Mouse (Mus musculus): ENCODE measurements around the gene BC052040. TPM values are rescaled to one million over a fixed set of nuclear protein-coding genes. Genes with fewer than 3 reads are reported as not detected.

Gene BC052040
- polyA plus RNA-seq, 1 experiment from 2014 or later, result 6.5 TPM

- no peak overlapping the region for H3K4me3 ChIP-seq (replicated peaks)
- peaks cover 8% of the 10 kb centered on the region for H3K4me1 ChIP-seq (replicated peaks)
- H3K27me3 ChIP-seq, result no peaks in the 10 kb centered on the region
- no peak overlapping the region for H3K9ac ChIP-seq
- ATAC-seq (ENCODE audit: low read depth), result no peak
- DNase-seq, result no peak
- no peak overlapping the region for H3K27ac ChIP-seq
- 62% methylated on average over 5 of the region's 5 CpGs for WGBS (ENCODE audit: insufficient replicate concordance)
- H3K36me3 ChIP-seq, result no peaks in the 10 kb centered on the region
- H3K9me3 ChIP-seq (replicated peaks), result no peaks in the 10 kb centered on the region
- no peak overlapping the region for H3K4me2 ChIP-seq
Observed at GRCm38 (mm10) chr2:115574802-115575201, 6.7 kb upstream of the BC052040 start.

- Histone ChIP-seq H3K9me3 (replicated peaks) (no peaks in the 10 kb centered on the region), H3K9ac (peak overlapping the region; percentile 41; the same call in 1 of the 2 replicates), H3K36me3 (no peaks in the 10 kb centered on the region), H3K4me3 (replicated peaks) (peak overlapping the region; percentile 30), H3K4me1 (replicated peaks) (peaks cover 29% of the 10 kb centered on the region), H3K4me2 (peak overlapping the region; percentile 44), H3K27ac (no peak overlapping the region), H3K27me3 (no peaks in the 10 kb centered on the region)
- whole genome bisulfite sequencing (ENCODE audit: insufficient replicate concordance), result 70% methylated on average over 18 of the region's 18 CpGs
- no peak for ATAC-seq (ENCODE audit: low read depth)
- no peak for DNase-seq
Observed at GRCm38 (mm10) chr2:115579171-115579900, 2.2 kb upstream of the BC052040 start.

- 74% methylated on average over 6 of the region's 6 CpGs for WGBS (ENCODE audit: insufficient replicate concordance)
- H3K27ac ChIP-seq, result no peak overlapping the region
- DNase-seq (no peak), ATAC-seq (ENCODE audit: low read depth) (no peak)
- H3K9ac ChIP-seq, result no peak overlapping the region
- no peaks in the 10 kb centered on the region for H3K27me3 ChIP-seq
- H3K9me3 ChIP-seq (replicated peaks), result no peaks in the 10 kb centered on the region
- H3K36me3 ChIP-seq, result no peaks in the 10 kb centered on the region
- 0 out of 2 replicates have a peak overlapping the region, but pooled peaks have one; percentile 30 for H3K4me3 ChIP-seq (replicated peaks)
- H3K4me2 ChIP-seq, result peak overlapping the region; percentile 44
- H3K4me1 ChIP-seq (replicated peaks), result peaks cover 29% of the 10 kb centered on the region
Observed at GRCm38 (mm10) chr2:115579976-115580375, 1.5 kb upstream of the BC052040 start.

- Histone ChIP-seq H3K4me1 (replicated peaks) (peaks cover 29% of the 10 kb centered on the region), H3K4me2 (peak overlapping the region; percentile 72), H3K9ac (peak overlapping the region; percentile 80), H3K36me3 (no peaks in the 10 kb centered on the region), H3K9me3 (replicated peaks) (no peaks in the 10 kb centered on the region), H3K4me3 (replicated peaks) (peak overlapping the region; percentile 76), H3K27ac (peak overlapping the region; percentile 80), H3K27me3 (no peaks in the 10 kb centered on the region)
- 61% methylated on average over 10 of the region's 10 CpGs for WGBS (ENCODE audit: insufficient replicate concordance)
- DNase-seq (no peak), ATAC-seq (ENCODE audit: low read depth) (no peak)
Observed at GRCm38 (mm10) chr2:115581989-115582608, 583 bp downstream of the BC052040 start.

- H3K9ac ChIP-seq, result no peak overlapping the region
- ATAC-seq (ENCODE audit: low read depth), result no peak
Observed at GRCm38 (mm10) chr2:115583776-115584175, 2.3 kb downstream of the BC052040 start.

GRCm38 (mm10) chr2:115590602-115591001 is 9.1 kb downstream of the BC052040 start:
- ATAC-seq (ENCODE audit: low read depth) (peak; percentile 60; the same call in 1 of the 2 replicates), DNase-seq (no peak)
- H3K36me3 ChIP-seq, result no peaks in the 10 kb centered on the region
- H3K4me3 ChIP-seq (replicated peaks), result no peak overlapping the region
- H3K27ac ChIP-seq, result no peak overlapping the region
- H3K9ac ChIP-seq, result no peak overlapping the region
- WGBS (ENCODE audit: insufficient replicate concordance), result 29% methylated on average over 2 of the region's 2 CpGs
- no peak overlapping the region for H3K4me2 ChIP-seq
- H3K9me3 ChIP-seq (replicated peaks), result no peaks in the 10 kb centered on the region
- peaks cover 18% of the 10 kb centered on the region for H3K4me1 ChIP-seq (replicated peaks)
- no peaks in the 10 kb centered on the region for H3K27me3 ChIP-seq

More at GRCm38 (mm10) chr2:115583776-115584175, 2.3 kb downstream of the BC052040 start:
- no peak overlapping the region for H3K4me2 ChIP-seq
- H3K27me3 ChIP-seq, result no peaks in the 10 kb centered on the region
- no peaks in the 10 kb centered on the region for H3K36me3 ChIP-seq
- H3K27ac ChIP-seq, result no peak overlapping the region
- DNase-seq, result no peak
- no peaks in the 10 kb centered on the region for H3K9me3 ChIP-seq (replicated peaks)
- peaks cover 29% of the 10 kb centered on the region for H3K4me1 ChIP-seq (replicated peaks)
- no peak overlapping the region for H3K4me3 ChIP-seq (replicated peaks)

- 64% methylated on average over 2 of the region's 2 CpGs for WGBS (ENCODE audit: insufficient replicate concordance)
- Histone ChIP-seq H3K27me3 (no peaks in the 10 kb centered on the region), H3K9ac (no peak overlapping the region), H3K4me1 (replicated peaks) (peaks cover 18% of the 10 kb centered on the region), H3K4me3 (replicated peaks) (no peak overlapping the region), H3K9me3 (replicated peaks) (no peaks in the 10 kb centered on the region), H3K27ac (no peak overlapping the region), H3K4me2 (no peak overlapping the region), H3K36me3 (no peaks in the 10 kb centered on the region)
- ATAC-seq (ENCODE audit: low read depth) (no peak), DNase-seq (no peak)
Observed at GRCm38 (mm10) chr2:115592651-115593119, 11.2 kb downstream of the BC052040 start.

GRCm38 (mm10) chr2:115597017-115597416 is 15.5 kb downstream of the BC052040 start:
- Histone ChIP-seq H3K4me3 (replicated peaks) (no peak overlapping the region), H3K4me2 (no peak overlapping the region), H3K36me3 (no peaks in the 10 kb centered on the region), H3K9me3 (replicated peaks) (no peaks in the 10 kb centered on the region), H3K4me1 (replicated peaks) (peaks cover 4% of the 10 kb centered on the region), H3K27me3 (no peaks in the 10 kb centered on the region), H3K27ac (no peak overlapping the region), H3K9ac (no peak overlapping the region)
- WGBS (ENCODE audit: insufficient replicate concordance), result 83% methylated on average over 10 of the region's 10 CpGs
- no peak for DNase-seq
- no peak for ATAC-seq (ENCODE audit: low read depth)

- ATAC-seq (ENCODE audit: low read depth) (no peak), DNase-seq (no peak)
- Histone ChIP-seq H3K27ac (no peak overlapping the region), H3K27me3 (no peaks in the 10 kb centered on the region), H3K9ac (no peak overlapping the region), H3K9me3 (replicated peaks) (no peaks in the 10 kb centered on the region), H3K4me1 (replicated peaks) (peaks cover 6% of the 10 kb centered on the region; the same call in 1 of the 2 replicates), H3K36me3 (no peaks in the 10 kb centered on the region), H3K4me2 (no peak overlapping the region), H3K4me3 (replicated peaks) (no peak overlapping the region)
- 80% methylated on average over 5 of the region's 5 CpGs for WGBS (ENCODE audit: insufficient replicate concordance)
Observed at GRCm38 (mm10) chr2:115598266-115598665, 16.8 kb downstream of the BC052040 start.

- Histone ChIP-seq H3K27ac (no peak overlapping the region), H3K27me3 (no peaks in the 10 kb centered on the region), H3K36me3 (no peaks in the 10 kb centered on the region), H3K9ac (no peak overlapping the region), H3K4me1 (replicated peaks) (peaks cover 10% of the 10 kb centered on the region), H3K9me3 (replicated peaks) (no peaks in the 10 kb centered on the region), H3K4me3 (replicated peaks) (no peak overlapping the region), H3K4me2 (no peak overlapping the region)
- ATAC-seq (ENCODE audit: low read depth) (no peak), DNase-seq (no peak)
- WGBS (ENCODE audit: insufficient replicate concordance), result 71% methylated on average over 5 of the region's 5 CpGs
Observed at GRCm38 (mm10) chr2:115600724-115601123, 19.2 kb downstream of the BC052040 start.

GRCm38 (mm10) chr2:115601280-115601679 is 19.8 kb downstream of the BC052040 start:
- DNase-seq (no peak), ATAC-seq (ENCODE audit: low read depth) (no peak)
- no peaks in the 10 kb centered on the region for H3K9me3 ChIP-seq (replicated peaks)
- H3K4me2 ChIP-seq, result no peak overlapping the region
- H3K27me3 ChIP-seq, result no peaks in the 10 kb centered on the region
- WGBS (ENCODE audit: insufficient replicate concordance), result 77% methylated on average over 1 of the region's 1 CpGs
- peaks cover 14% of the 10 kb centered on the region for H3K4me1 ChIP-seq (replicated peaks)
- no peaks in the 10 kb centered on the region for H3K36me3 ChIP-seq
- H3K27ac ChIP-seq, result no peak overlapping the region
- no peak overlapping the region for H3K4me3 ChIP-seq (replicated peaks)
- H3K9ac ChIP-seq, result no peak overlapping the region
